Mouse (Mus musculus) liver, adult 2 months (tissue): ENCODE results near the gene Ly75.

ENCODE experiments used
- CTCF ChIP-seq: fragments of 200-500 bp; IDR thresholded peaks from 2 replicates; pipeline ENCODE4 v1.5.1; 2011; ENCODE audit warnings: low read depth, low read length, control low read depth
- POLR2A ChIP-seq: fragments of 200-500 bp; IDR thresholded peaks from 2 replicates; pipeline ENCODE4 v1.6.1; 2011; ENCODE audit warnings: low read length, control low read depth; ENCODE audit not compliant: insufficient read depth; ENCODE audit errors: extremely low read depth

DNA sequence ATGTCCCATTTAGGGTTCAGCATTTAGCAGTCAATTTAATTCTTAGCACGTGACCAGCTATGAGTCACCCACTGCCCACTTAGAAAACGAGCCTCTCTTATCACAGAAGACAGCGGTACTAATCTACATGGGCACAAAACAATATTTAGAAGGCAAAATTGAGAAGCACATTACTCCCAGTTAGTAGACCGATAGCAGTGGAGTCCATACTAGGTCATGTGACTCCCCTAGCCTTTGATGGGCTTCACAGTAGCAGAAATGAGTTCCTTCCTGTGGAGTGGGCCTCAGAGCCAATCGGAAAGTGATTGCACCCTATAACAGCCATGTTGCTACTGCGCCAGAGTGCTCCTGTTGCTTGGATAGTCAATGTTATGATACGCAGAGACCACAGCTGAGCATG is 21.7 kb upstream of the Ly75 start:
- no peak for TF ChIP-seq POLR2A
- TF ChIP-seq CTCF: no peak
